Mouse (Mus musculus) CH12.LX (cell line): ENCODE measurements around the gene Rps6ka4.

Experiments used
- CTCF ChIP-seq, 2 experiments: IDR thresholded peaks in 1 of 2; conservative IDR thresholded peaks in 1 of 2; 2 replicates each; pipeline ENCODE4 v1.5.1; 2011 to 2012; ENCODE audit warnings: low read depth in 2 of 2, low read length in 2 of 2, improper control_type of control experiment in 1 of 2, inconsistent platforms in 1 of 2, mild to moderate bottlenecking in 1 of 2, moderate library complexity in 1 of 2
- EP300 ChIP-seq: IDR thresholded peaks from 2 replicates; pipeline ENCODE4 v1.6.1; 2011; ENCODE audit warnings: low read length, improper control_type of control experiment
- GABPA ChIP-seq: IDR thresholded peaks from 2 replicates; pipeline ENCODE4 v1.6.1; 2012; ENCODE audit warnings: low read depth, low read length, improper control_type of control experiment, inconsistent platforms; ENCODE audit not compliant: insufficient replicate concordance
- KAT2A ChIP-seq: IDR thresholded peaks from 2 replicates; pipeline ENCODE4 v1.6.1; 2012; ENCODE audit warnings: low read length, improper control_type of control experiment, inconsistent platforms; ENCODE audit not compliant: insufficient replicate concordance
- MAX ChIP-seq: IDR thresholded peaks from 2 replicates; pipeline ENCODE4 v1.6.1; 2011; ENCODE audit warnings: low read length, improper control_type of control experiment
- NELFE ChIP-seq: IDR thresholded peaks from 2 replicates; pipeline ENCODE4 v1.6.1; 2011; ENCODE audit warnings: low read depth, low read length, improper control_type of control experiment
- POLR2A ChIP-seq: IDR thresholded peaks from 2 replicates; pipeline ENCODE4 v1.6.1; 2011; ENCODE audit warnings: low read depth, mild to moderate bottlenecking, improper control_type of control experiment, low read length
- POLR2AphosphoS2 ChIP-seq: IDR thresholded peaks from 2 replicates; pipeline ENCODE4 v1.6.1; 2011; ENCODE audit warnings: low read depth, low read length, improper control_type of control experiment
- TCF12 ChIP-seq: IDR thresholded peaks from 2 replicates; pipeline ENCODE4 v1.6.1; 2014; ENCODE audit warnings: low read depth, mild to moderate bottlenecking, inconsistent platforms, low read length, improper control_type of control experiment
- USF1 ChIP-seq: IDR thresholded peaks from 2 replicates; pipeline ENCODE4 v1.6.1; 2014; ENCODE audit warnings: low read depth, mild to moderate bottlenecking, inconsistent platforms, low read length, improper control_type of control experiment
- ZMIZ1 ChIP-seq: IDR thresholded peaks from 2 replicates; pipeline ENCODE4 v1.6.1; 2012; ENCODE audit warnings: low read depth, mild to moderate bottlenecking, inconsistent platforms, low read length, improper control_type of control experiment
- ZNF384 ChIP-seq: IDR thresholded peaks from 2 replicates; pipeline ENCODE4 v1.6.1; 2012; ENCODE audit warnings: low read depth, low read length, improper control_type of control experiment, inconsistent platforms

DNA sequence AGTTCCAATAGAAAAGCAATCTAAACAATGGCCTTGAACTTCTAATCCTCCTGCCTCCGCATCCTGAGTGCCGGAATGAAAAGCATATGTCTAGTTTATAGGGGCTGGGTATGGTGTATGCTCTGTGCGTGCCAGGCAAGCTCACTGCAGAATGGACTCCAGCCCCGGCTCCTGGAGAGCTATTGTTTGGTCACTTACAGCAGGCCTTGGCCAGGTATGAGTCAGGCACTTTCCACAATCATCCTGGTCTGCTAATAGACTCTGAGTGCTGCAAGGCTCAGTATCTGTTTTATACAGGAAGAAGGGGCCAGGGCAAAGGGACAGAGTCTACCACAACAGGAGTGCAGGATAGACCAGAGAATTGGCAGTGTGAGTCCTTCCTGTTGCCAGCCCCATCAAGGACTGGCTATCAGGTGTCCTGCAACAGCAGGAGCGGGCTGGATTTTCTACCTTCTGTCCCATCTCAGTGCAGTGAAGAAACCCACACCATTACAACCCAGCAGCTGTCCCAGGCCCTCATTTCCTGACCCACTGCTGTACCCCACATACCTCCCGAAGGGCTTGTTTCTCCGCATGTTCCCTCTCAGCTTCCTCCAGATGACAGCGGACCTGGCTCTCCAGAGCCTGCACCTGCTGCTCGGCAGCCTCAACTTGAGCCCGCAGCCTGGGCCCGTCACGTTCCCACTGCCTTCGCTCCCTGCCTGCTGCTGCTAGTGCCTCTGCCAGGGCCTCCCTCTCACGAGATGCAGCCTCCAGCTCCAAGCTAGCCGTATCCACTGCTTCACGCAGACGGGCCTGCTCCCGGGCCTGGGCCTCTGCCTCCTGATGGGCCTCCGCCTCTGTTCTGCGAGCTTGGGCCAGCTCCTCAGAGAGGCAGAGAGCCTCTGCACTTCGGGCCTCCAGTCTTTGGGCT is 12.2 kb upstream of the Rps6ka4 start:
- TF ChIP-seq MAX = no peak
- no peak for TF ChIP-seq CTCF (conservative IDR thresholded peaks at IDR 0.05 in 1 of 2, IDR thresholded peaks at IDR 0.05 in 1 of 2; ENCODE audit: low read depth in 2 of 2, low read length in 2 of 2)
- TF ChIP-seq KAT2A = no peak
- no peak for TF ChIP-seq EP300
- TF ChIP-seq NELFE = no peak
- TF ChIP-seq POLR2AphosphoS2 = no peak
- no peak for TF ChIP-seq USF1
- no peak for TF ChIP-seq TCF12
- no peak for TF ChIP-seq POLR2A
- TF ChIP-seq ZMIZ1 = no peak
- TF ChIP-seq GABPA = no peak
- no peak for TF ChIP-seq ZNF384
